Mouse (Mus musculus) lung, postnatal 4 days (tissue): ENCODE data around the gene Siah3.

Source experiments
- DNase-seq, 2 experiments: peaks; one replicate each; pipeline ENCODE4 v3.0.0; 2021

The Siah3 gene

GRCm38 (mm10) chr14:75473061-75473930 lies 17.5 kb downstream of the Siah3 start:
- no peak for DNase-seq

- no peak for DNase-seq
Observed at GRCm38 (mm10) chr14:75475887-75476286, 20.1 kb downstream of the Siah3 start.

- DNase-seq: no peak
Observed at GRCm38 (mm10) chr14:75482231-75483175, 26.7 kb downstream of the Siah3 start.

- no peak for DNase-seq
Observed at GRCm38 (mm10) chr14:75483176-75483546, 27.4 kb downstream of the Siah3 start.

- no peak for DNase-seq
Observed at GRCm38 (mm10) chr14:75487932-75488331, 32.1 kb downstream of the Siah3 start.

GRCm38 (mm10) chr14:75493555-75494194 lies 37.9 kb downstream of the Siah3 start:
- no peak for DNase-seq

GRCm38 (mm10) chr14:75494926-75495325 lies 39.1 kb downstream of the Siah3 start:
- no peak for DNase-seq

GRCm38 (mm10) chr14:75501501-75501990 lies 45.8 kb downstream of the Siah3 start:
- no peak for DNase-seq

- DNase-seq: peak in 1 of 2 experiments; percentile 16
Observed at GRCm38 (mm10) chr14:75502446-75502845, 46.7 kb downstream of the Siah3 start.

GRCm38 (mm10) chr14:75504255-75504654 lies 48.5 kb downstream of the Siah3 start:
- DNase-seq: no peak

GRCm38 (mm10) chr14:75505126-75505840 lies 49.5 kb downstream of the Siah3 start:
- DNase-seq: no peak

- DNase-seq: no peak
Observed at GRCm38 (mm10) chr14:75506246-75506645, 50.5 kb downstream of the Siah3 start.

- no peak for DNase-seq
Observed at GRCm38 (mm10) chr14:75510125-75510524, 54.3 kb downstream of the Siah3 start.

GRCm38 (mm10) chr14:75512946-75513345 lies 57.2 kb downstream of the Siah3 start:
- no peak for DNase-seq

- no peak for DNase-seq
Observed at GRCm38 (mm10) chr14:75516161-75516560, 60.4 kb downstream of the Siah3 start.

GRCm38 (mm10) chr14:75516917-75517595 lies 61.3 kb downstream of the Siah3 start:
- no peak for DNase-seq

GRCm38 (mm10) chr14:75518196-75518887 lies 62.6 kb downstream of the Siah3 start:
- no peak for DNase-seq

GRCm38 (mm10) chr14:75518899-75519298 lies 63.1 kb downstream of the Siah3 start:
- DNase-seq: no peak

- no peak for DNase-seq
Observed at GRCm38 (mm10) chr14:75519668-75520067, 63.9 kb downstream of the Siah3 start.

- DNase-seq: no peak
Observed at GRCm38 (mm10) chr14:75524648-75525047, 68.9 kb downstream of the Siah3 start.
